8 mouse cellular contexts compared by ENCODE assay signal in the genomic region with DNA sequence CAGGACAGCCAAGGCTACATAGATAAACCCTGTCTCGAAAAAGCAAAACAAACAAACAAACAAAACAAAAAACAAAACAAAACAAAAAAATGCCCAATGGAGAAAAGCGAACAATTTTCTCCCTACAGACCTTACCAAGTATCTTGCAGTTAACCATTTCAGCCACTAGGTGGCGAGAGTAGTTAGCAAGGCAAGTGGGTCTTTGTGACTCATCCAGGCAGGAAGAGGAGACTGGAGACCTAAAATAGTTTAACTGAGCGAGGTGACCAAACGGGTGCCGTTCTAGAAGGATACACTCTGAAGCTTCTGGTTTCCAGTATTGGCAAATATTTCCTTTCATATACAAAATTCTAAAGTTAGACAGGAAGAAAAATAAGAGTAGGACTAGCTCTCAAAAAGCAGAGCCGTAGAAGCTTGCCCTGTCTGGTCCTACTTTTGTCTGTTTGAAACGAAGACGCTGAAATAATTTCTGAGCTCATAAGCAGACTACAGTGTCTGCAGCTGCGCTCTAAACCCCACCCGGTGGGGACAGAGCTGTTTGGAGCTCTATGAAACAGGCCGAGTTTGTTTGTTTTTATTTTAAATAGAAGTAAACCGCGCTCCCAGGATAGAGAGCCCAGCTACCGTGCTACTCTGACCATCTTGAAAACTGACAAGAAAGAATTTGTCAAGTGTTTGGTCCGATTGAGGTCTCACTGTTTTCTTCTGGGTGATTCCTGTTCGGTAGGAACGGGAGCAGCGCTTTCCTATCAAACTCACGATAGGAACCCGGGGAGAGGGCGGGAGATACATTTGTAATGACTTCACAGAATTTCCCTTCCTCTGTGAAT. TPM values are rescaled to one million over a fixed set of nuclear protein-coding genes. Genes with fewer than 3 reads are reported as not detected.
DNase-seq lines count a peak whose midpoint lies in the region; ATAC-seq and TF ChIP-seq lines count a peak whose summit lies in the region.

No protein-coding gene starts in this region.

- POLR2A ChIA-PET in Patski (lab: Charles Lee), result no interaction called here

- no peaks in the 10 kb centered on the region for H3K36me3 ChIP-seq in hindbrain, embryonic 13.5 days

- peak overlapping the region; percentile 30 for H3K4me2 ChIP-seq in hindbrain, embryonic 13.5 days

- 0 out of 2 replicates have a peak overlapping the region, but pooled peaks have one; percentile 20 for H3K27ac ChIP-seq in hindbrain, embryonic 13.5 days

- no peaks in the 10 kb centered on the region for H3K9me3 ChIP-seq in hindbrain, embryonic 13.5 days

- 50% methylated on average over 22 of the region's 22 CpGs for WGBS in hindbrain, embryonic 13.5 days

- DNase-seq in Patski (ENCODE audit: low read depth, low spot score), result peak; percentile 43
- DNase-seq in cerebellum, adult 9-11 months, result peak; percentile 69
- peak; percentile 55 to 77 for DNase-seq in frontal cortex, postnatal 10 days (ENCODE audit: low spot score in 2 of 2)
- DNase-seq in layer of hippocampus, postnatal 14 days (ENCODE audit: low spot score in 2 of 2), result peak; percentile 67 to 91
- peak; percentile 93 for DNase-seq in lung, postnatal 10 days
- peak; percentile 91 for DNase-seq in retina, embryonic 14.5 days (ENCODE audit: low spot score)
- peak; percentile 69 for DNase-seq in urinary bladder, postnatal 25 days (ENCODE audit: low spot score)

- no peak overlapping the region for H3K4me3 ChIP-seq in hindbrain, embryonic 13.5 days

- CTCF ChIA-PET in Patski (lab: Charles Lee), result interaction anchor here (0.7 to 2.1 kb wide), 10 partner anchors 11 to 369 kb away, joined by 3 to 9 read pairs (median 3); no protein-coding TSS in a partner anchor

- peaks cover 20% of the 10 kb centered on the region for H3K4me1 ChIP-seq in hindbrain, embryonic 13.5 days (replicated peaks)

- H3K27me3 ChIP-seq in Patski, result no peaks in the 10 kb centered on the region
- H3K27me3 ChIP-seq in hindbrain, embryonic 13.5 days, result no peaks in the 10 kb centered on the region

- no peak overlapping the region for H3K9ac ChIP-seq in hindbrain, embryonic 13.5 days

- in situ Hi-C loops in Patski (cut with MboI; ENCODE audit: low pct_unique_long_range_greater_than_20kb), result loop anchor here (5.0 kb wide), 1 partner anchor 276 kb away; no protein-coding TSS in a partner anchor

- peak; percentile 75 for ATAC-seq in Patski
- 0 out of 2 replicates have a peak, but pooled peaks have one; percentile 77 for ATAC-seq in hindbrain, embryonic 13.5 days (ENCODE audit: low FRiP score)

- TF ChIP-seq CTCF in Patski (IDR thresholded peaks at IDR 0.05), result peak; percentile 89

RNA-seq across cellular contexts. Expression of a gene that starts 31.0 kb away (rescaled TPM):
- polyA plus RNA-seq in Patski (2021), result not detected
- 0.25 and 0.35 TPM in 2 replicates for polyA plus RNA-seq in hindbrain, embryonic 13.5 days (2015; fragmentation: Nextera tagmentation; extraction: Ambion mirVana)
- total RNA-seq in layer of hippocampus, postnatal 14 days (2021), result not detected

Comparison
In these comparisons a context has a peak if more than half of its experiments do, and no peak if none do; other contexts are left out.
1. DNase-seq: peak in every context shown above with its lines; median percentile 93 in lung, postnatal 10 days; 91 in retina, embryonic 14.5 days; 79 in layer of hippocampus, postnatal 14 days; 69 in cerebellum, adult 9-11 months; 69 in urinary bladder, postnatal 25 days; 66 in frontal cortex, postnatal 10 days; 43 in Patski.